Mouse (Mus musculus) MN1 (cell line): ENCODE data around the gene Cgrrf1.
A peak's percentile ranks its signal among the peaks of the same experiment; 100 is the strongest.

Experiments used
- DNase-seq: peaks from one replicate; pipeline ENCODE4 v3.0.0-alpha.2; 2016; ENCODE audit warnings: low spot score

Gene Cgrrf1

GRCm38 (mm10) chr14:46821873-46822716, 9.8 kb upstream of the Cgrrf1 start, which contains the start of gene Gmfb:
Gene Gmfb (minus strand): TSS chr14:46822242.
- peak; percentile 93 for DNase-seq

- no peak for DNase-seq
These were observed 7.9 kb upstream of the Cgrrf1 start for GRCm38 (mm10) chr14:46823996-46824395.

GRCm38 (mm10) chr14:46827430-46827829, 4.5 kb upstream of the Cgrrf1 start:
- DNase-seq = no peak

- DNase-seq = no peak
These were observed 630 bp upstream of the Cgrrf1 start for GRCm38 (mm10) chr14:46831295-46831694.

GRCm38 (mm10) chr14:46832354-46833272, 688 bp downstream of the Cgrrf1 start:
- peak; percentile 18 for DNase-seq

GRCm38 (mm10) chr14:46839326-46839725, 7.4 kb downstream of the Cgrrf1 start:
- DNase-seq = no peak

GRCm38 (mm10) chr14:46845706-46846105, 13.8 kb downstream of the Cgrrf1 start:
- no peak for DNase-seq

- DNase-seq = no peak
These were observed 16.2 kb downstream of the Cgrrf1 start for GRCm38 (mm10) chr14:46848063-46848590.

- DNase-seq = no peak
These were observed 16.8 kb downstream of the Cgrrf1 start for GRCm38 (mm10) chr14:46848736-46849135.

GRCm38 (mm10) chr14:46849769-46850168, 17.8 kb downstream of the Cgrrf1 start:
- no peak for DNase-seq

- no peak for DNase-seq
These were observed 21.8 kb downstream of the Cgrrf1 start for GRCm38 (mm10) chr14:46853677-46854076.

GRCm38 (mm10) chr14:46862922-46863321, 31.0 kb downstream of the Cgrrf1 start:
- no peak for DNase-seq

GRCm38 (mm10) chr14:46880935-46881334, 49.0 kb downstream of the Cgrrf1 start:
- peak; percentile 75 for DNase-seq

- DNase-seq = peak; percentile 63
These were observed 49.9 kb downstream of the Cgrrf1 start for GRCm38 (mm10) chr14:46881581-46882430.

- peak; percentile 88 for DNase-seq
These were observed 50.6 kb downstream of the Cgrrf1 start, which contains the start of gene Samd4 for GRCm38 (mm10) chr14:46882431-46883067. Gene Samd4 (plus strand): TSS chr14:46882854.

- DNase-seq = peak; percentile 75
These were observed 51.3 kb downstream of the Cgrrf1 start for GRCm38 (mm10) chr14:46883068-46883870.

- peak; percentile 66 for DNase-seq
These were observed 52.0 kb downstream of the Cgrrf1 start for GRCm38 (mm10) chr14:46883871-46884441.

GRCm38 (mm10) chr14:46884701-46885428, 52.9 kb downstream of the Cgrrf1 start:
- DNase-seq = peak; percentile 76

- no peak for DNase-seq
These were observed 53.5 kb downstream of the Cgrrf1 start for GRCm38 (mm10) chr14:46885429-46885755.
